Mouse (Mus musculus): ENCODE measurements around the gene Lrpap1. TPM values are rescaled to one million over a fixed set of nuclear protein-coding genes. Genes with fewer than 3 reads are reported as not detected.

Gene Lrpap1
- total and polyA plus RNA-seq, 3 experiments, result 22.9 to 43.7 (median 39.6) TPM

- Histone ChIP-seq H3K9me3 (replicated peaks; ENCODE audit: low read length) (no peaks in the 10 kb centered on the region), H3K79me2 (replicated peaks; ENCODE audit: control insufficient read depth, extremely low read depth, insufficient read depth, poor library complexity, severe bottlenecking) (0 out of 2 replicates have a peak, but pooled peaks cover 3% of the 10 kb centered on the region), H3K4me2 (ENCODE audit: insufficient read depth, low read depth, poor library complexity, severe bottlenecking) (peak overlapping the region; percentile 68), H3K27ac (ENCODE audit: insufficient read depth, low read depth) (no peak overlapping the region), H3K27me3 (replicated peaks) (peaks cover 19% of the 10 kb centered on the region), H3K4me3 (replicated peaks in 1 of 3; ENCODE audit: low read depth in 2 of 3, low read length in 2 of 3, poor library complexity in 1 of 3) (peak overlapping the region in 2 of 3 experiments; percentile 67 to 73), H3K9ac (ENCODE audit: insufficient read depth, low read depth) (peak overlapping the region; percentile 41; the same call in 1 of the 2 replicates), H3K36me3 (replicated peaks in 1 of 2; ENCODE audit: control insufficient read depth in 1 of 2, insufficient read depth in 1 of 2, low read length in 1 of 2) (peaks cover 31 to 42% of the 10 kb centered on the region in 2 experiments), H3K4me1 (ENCODE audit: control insufficient read depth in 1 of 2, insufficient read depth in 2 of 2) (peaks cover 18 to 30% of the 10 kb centered on the region in 2 experiments)
- in situ Hi-C loops (cut with MboI; ENCODE audit: low pct_ligation_motif_present, low pct_unique_long_range_greater_than_20kb, low sequenced_read_pairs) (no loop called here), dilution Hi-C loops (cut with MboI; ENCODE audit: extremely low pct_ligation_motif_present, extremely low pct_unique_long_range_greater_than_20kb, low sequenced_read_pairs) (no loop called here)
- no peak for TF ChIP-seq CHD2 (IDR thresholded peaks at IDR 0.05; ENCODE audit: low read length)
- no peak for TF ChIP-seq ELF1 (IDR thresholded peaks at IDR 0.05; ENCODE audit: low read depth, low read length)
- no peak for TF ChIP-seq POLR2A (IDR thresholded peaks at IDR 0.05; ENCODE audit: low read depth, low read length)
- TF ChIP-seq SMC3 (IDR thresholded peaks at IDR 0.05; ENCODE audit: low read depth, low read length), result no peak
- no peak for TF ChIP-seq ZC3H11A (IDR thresholded peaks at IDR 0.05; ENCODE audit: low read depth, low read length)
- TF ChIP-seq KAT2A (IDR thresholded peaks at IDR 0.05; ENCODE audit: insufficient replicate concordance, low read length), result no peak
- TF ChIP-seq RAD21 (IDR thresholded peaks at IDR 0.05; ENCODE audit: low read depth, low read length), result no peak
- no peak for TF ChIP-seq NRF1 (IDR thresholded peaks at IDR 0.05; ENCODE audit: low read depth, low read length)
- TF ChIP-seq E2F4 (IDR thresholded peaks at IDR 0.05; ENCODE audit: insufficient replicate concordance, low read depth, low read length), result no peak
- TF ChIP-seq CHD1 (IDR thresholded peaks at IDR 0.05; ENCODE audit: low read depth, low read length), result no peak
- no peak for TF ChIP-seq ZKSCAN1 (IDR thresholded peaks at IDR 0.05; ENCODE audit: borderline replicate concordance, low read depth, low read length)
- TF ChIP-seq ZMIZ1 (IDR thresholded peaks at IDR 0.05; ENCODE audit: low read depth, low read length), result no peak
- no peak for TF ChIP-seq SIN3A (IDR thresholded peaks at IDR 0.05; ENCODE audit: low read length)
- TF ChIP-seq NELFE (IDR thresholded peaks at IDR 0.05; ENCODE audit: low read depth, low read length), result no peak
- TF ChIP-seq MEF2A (IDR thresholded peaks at IDR 0.05; ENCODE audit: borderline replicate concordance, low read depth, low read length), result no peak
- no peak for DNase-seq (ENCODE audit: extremely low read depth)
Measured at GRCm38 (mm10) chr5:35104183-35104959, 1.2 kb downstream of the Lrpap1 start.

- Histone ChIP-seq H3K9me3 (replicated peaks; ENCODE audit: low read length) (no peaks in the 10 kb centered on the region), H3K27me3 (replicated peaks) (peaks cover 16% of the 10 kb centered on the region), H3K4me2 (ENCODE audit: insufficient read depth, low read depth, poor library complexity, severe bottlenecking) (no peak overlapping the region; the same call in 1 of the 2 replicates), H3K27ac (ENCODE audit: insufficient read depth, low read depth) (no peak overlapping the region), H3K79me2 (replicated peaks; ENCODE audit: control insufficient read depth, extremely low read depth, insufficient read depth, poor library complexity, severe bottlenecking) (0 out of 2 replicates have a peak, but pooled peaks cover 3% of the 10 kb centered on the region), H3K4me3 (replicated peaks in 1 of 3; ENCODE audit: low read depth in 2 of 3, low read length in 2 of 3, poor library complexity in 1 of 3) (no peak overlapping the region), H3K4me1 (ENCODE audit: control insufficient read depth in 1 of 2, insufficient read depth in 2 of 2) (peaks cover 18 to 30% of the 10 kb centered on the region in 2 experiments), H3K9ac (ENCODE audit: insufficient read depth, low read depth) (no peak overlapping the region), H3K36me3 (replicated peaks in 1 of 2; ENCODE audit: control insufficient read depth in 1 of 2, insufficient read depth in 1 of 2, low read length in 1 of 2) (peaks cover 39 to 50% of the 10 kb centered on the region in 2 experiments)
- TF ChIP-seq TBP (conservative IDR thresholded peaks at IDR 0.05; ENCODE audit: low read depth, low read length) (no peak), JUND (conservative IDR thresholded peaks at IDR 0.05; ENCODE audit: low read depth, low read length) (no peak), GABPA (IDR thresholded peaks at IDR 0.05; ENCODE audit: insufficient replicate concordance, low read depth, low read length) (no peak)
- no peak for DNase-seq (ENCODE audit: extremely low read depth)
- dilution Hi-C loops (cut with MboI; ENCODE audit: extremely low pct_ligation_motif_present, extremely low pct_unique_long_range_greater_than_20kb, low sequenced_read_pairs) (no loop called here), in situ Hi-C loops (cut with MboI; ENCODE audit: low pct_ligation_motif_present, low pct_unique_long_range_greater_than_20kb, low sequenced_read_pairs) (no loop called here)
Measured at GRCm38 (mm10) chr5:35103528-35103927, 2.0 kb downstream of the Lrpap1 start.
